Mouse (Mus musculus) G1E (cell line): ENCODE results near the gene Hsf2bp. TPM values are rescaled to one million over a fixed set of nuclear protein-coding genes. Genes with fewer than 3 reads are reported as not detected.

Source experiments
- ATAC-seq: 2 replicates; pipeline ENCODE4 v1.8.0; 2016; ENCODE audit warnings: mild to moderate bottlenecking; ENCODE audit not compliant: insufficient number of reproducible peaks, poor library complexity, low FRiP score, severe bottlenecking; ENCODE audit errors: extremely low read depth
- DNase-seq: peaks from one replicate; pipeline ENCODE4 v3.0.0; 2012; ENCODE audit warnings: low spot score
- H3K27me3 ChIP-seq: 2 replicates; pipeline ENCODE4 v1.6.1; 2012; ENCODE audit warnings: mild to moderate bottlenecking, low read length, inconsistent platforms; ENCODE audit not compliant: insufficient read depth
- H3K36me3 ChIP-seq: replicated peaks from 2 replicates; pipeline ENCODE3; 2012; ENCODE audit warnings: mild to moderate bottlenecking, inconsistent platforms
- H3K4me1 ChIP-seq: 2 replicates; pipeline ENCODE4 v1.6.1; 2012; ENCODE audit warnings: low read depth, low read length, inconsistent platforms, mixed read lengths; ENCODE audit not compliant: insufficient read depth
- H3K4me3 ChIP-seq: 2 replicates; pipeline ENCODE4 v1.5.1; 2012; ENCODE audit warnings: low read depth, mild to moderate bottlenecking, inconsistent platforms, low read length, moderate library complexity, mixed read lengths
- H3K9me3 ChIP-seq: replicated peaks from 2 replicates; pipeline ENCODE4 v1.6.1; 2012; ENCODE audit warnings: inconsistent platforms
- CTCF ChIP-seq: IDR thresholded peaks from 2 replicates; pipeline ENCODE4 v1.5.1; 2012; ENCODE audit warnings: low read depth, low read length, inconsistent platforms, mixed read lengths
- GATA1 ChIP-seq: IDR thresholded peaks from 2 replicates; pipeline ENCODE4 v1.6.1; 2012; ENCODE audit warnings: borderline replicate concordance, low read length, inconsistent platforms, mixed read lengths
- GATA2 ChIP-seq: IDR thresholded peaks from 2 replicates; pipeline ENCODE4 v1.6.1; 2012; ENCODE audit warnings: low read depth, low read length, inconsistent platforms, borderline replicate concordance
- POLR2AphosphoS5 ChIP-seq: IDR thresholded peaks from 2 replicates; pipeline ENCODE4 v1.6.1; 2012; ENCODE audit warnings: low read depth, low read length, inconsistent platforms; ENCODE audit not compliant: insufficient replicate concordance
- TAL1 ChIP-seq: conservative IDR thresholded peaks from 2 replicates; pipeline ENCODE4 v1.6.1; 2012; ENCODE audit warnings: low read depth, low read length, inconsistent platforms, mixed read lengths
- polyA plus RNA-seq: library from polyadenylated mRNA; stranded (reverse); fragments of >175 nt; gene quantifications from 2 replicates; pipeline ENCODE4 v1.2.3, GENCODE M21; 2012
- total RNA-seq, 2 experiments: library from RNA; stranded (forward) in 1 of 2; stranded (reverse) in 1 of 2; fragments of 200-1000 nt in 1 of 2; fragments of >200 nt in 1 of 2; fragmentation: Nextera tagmentation in 1 of 2; gene quantifications; 2 replicates each; pipeline ENCODE4 v1.2.3; 2014 to 2017

The Hsf2bp gene
- total and polyA plus RNA-seq, 3 experiments = not detected

GRCm38 (mm10) chr17:31924229-31924628 is 111.9 kb downstream of the Hsf2bp start:
- H3K9me3 ChIP-seq = no peaks in the 10 kb centered on the region
- peaks cover 10% of the 10 kb centered on the region for H3K27me3 ChIP-seq
- H3K4me3 ChIP-seq = no peak overlapping the region
- DNase-seq = no peak
- no peaks in the 10 kb centered on the region for H3K4me1 ChIP-seq
- TF ChIP-seq GATA2 = no peak
- no peak for TF ChIP-seq POLR2AphosphoS5
- no peak for TF ChIP-seq GATA1
- TF ChIP-seq TAL1 = no peak
- no peak for TF ChIP-seq CTCF
- ATAC-seq = no peak
- no peaks in the 10 kb centered on the region for H3K36me3 ChIP-seq

GRCm38 (mm10) chr17:31923310-31923970 is 112.7 kb downstream of the Hsf2bp start:
- no peak overlapping the region for H3K4me3 ChIP-seq
- H3K4me1 ChIP-seq = no peaks in the 10 kb centered on the region
- no peak for ATAC-seq
- peaks cover 10% of the 10 kb centered on the region for H3K27me3 ChIP-seq
- no peaks in the 10 kb centered on the region for H3K9me3 ChIP-seq
- DNase-seq = no peak
- TF ChIP-seq GATA2 = no peak
- no peak for TF ChIP-seq TAL1
- TF ChIP-seq GATA1 = no peak
- TF ChIP-seq CTCF = no peak
- TF ChIP-seq POLR2AphosphoS5 = no peak
- no peaks in the 10 kb centered on the region for H3K36me3 ChIP-seq

GRCm38 (mm10) chr17:31920589-31921190 is 115.5 kb downstream of the Hsf2bp start:
- Histone ChIP-seq H3K36me3 (no peaks in the 10 kb centered on the region), H3K27me3 (peaks cover 15% of the 10 kb centered on the region), H3K4me3 (no peak overlapping the region), H3K4me1 (no peaks in the 10 kb centered on the region), H3K9me3 (no peaks in the 10 kb centered on the region)
- TF ChIP-seq GATA2 (no peak), TAL1 (no peak), CTCF (no peak), POLR2AphosphoS5 (no peak), GATA1 (no peak)
- DNase-seq = no peak
- ATAC-seq = no peak

- ATAC-seq = no peak
These were observed 116.5 kb downstream of the Hsf2bp start for GRCm38 (mm10) chr17:31919599-31919998.

GRCm38 (mm10) chr17:31918374-31918773 is 117.8 kb downstream of the Hsf2bp start:
- Histone ChIP-seq H3K4me1 (no peaks in the 10 kb centered on the region), H3K36me3 (no peaks in the 10 kb centered on the region), H3K27me3 (peaks cover 9% of the 10 kb centered on the region; the same call in 1 of the 2 replicates), H3K4me3 (no peak overlapping the region), H3K9me3 (no peaks in the 10 kb centered on the region)
- DNase-seq (no peak), ATAC-seq (no peak)
- TF ChIP-seq GATA2 = no peak
- TF ChIP-seq GATA1 = no peak

More at GRCm38 (mm10) chr17:31919599-31919998, 116.5 kb downstream of the Hsf2bp start:
- H3K4me1 ChIP-seq = no peaks in the 10 kb centered on the region
- peaks cover 13% of the 10 kb centered on the region; the same call in 1 of the 2 replicates for H3K27me3 ChIP-seq
- no peak for DNase-seq
- no peaks in the 10 kb centered on the region for H3K36me3 ChIP-seq
- no peaks in the 10 kb centered on the region for H3K9me3 ChIP-seq
- no peak overlapping the region for H3K4me3 ChIP-seq
- TF ChIP-seq CTCF (no peak), GATA1 (no peak), TAL1 (no peak), POLR2AphosphoS5 (no peak)

- peaks cover 9% of the 10 kb centered on the region; the same call in 1 of the 2 replicates for H3K27me3 ChIP-seq
- no peaks in the 10 kb centered on the region for H3K4me1 ChIP-seq
- no peak for ATAC-seq
- H3K36me3 ChIP-seq = no peaks in the 10 kb centered on the region
- H3K9me3 ChIP-seq = no peaks in the 10 kb centered on the region
- no peak for TF ChIP-seq GATA2
- TF ChIP-seq POLR2AphosphoS5 = no peak
- TF ChIP-seq GATA1 = no peak
- TF ChIP-seq TAL1 = no peak
- no peak for TF ChIP-seq CTCF
- no peak for DNase-seq
- H3K4me3 ChIP-seq = no peak overlapping the region
These were observed 119.7 kb downstream of the Hsf2bp start for GRCm38 (mm10) chr17:31916461-31916775.
